Mouse (Mus musculus): Measurements from ENCODE around the gene Cdh5. TPM values are rescaled to one million over a fixed set of nuclear protein-coding genes. Genes with fewer than 3 reads are reported as not detected.

The Cdh5 gene
- polyA plus RNA-seq, 1 experiment from 2014 or later = 10.2 TPM

DNA sequence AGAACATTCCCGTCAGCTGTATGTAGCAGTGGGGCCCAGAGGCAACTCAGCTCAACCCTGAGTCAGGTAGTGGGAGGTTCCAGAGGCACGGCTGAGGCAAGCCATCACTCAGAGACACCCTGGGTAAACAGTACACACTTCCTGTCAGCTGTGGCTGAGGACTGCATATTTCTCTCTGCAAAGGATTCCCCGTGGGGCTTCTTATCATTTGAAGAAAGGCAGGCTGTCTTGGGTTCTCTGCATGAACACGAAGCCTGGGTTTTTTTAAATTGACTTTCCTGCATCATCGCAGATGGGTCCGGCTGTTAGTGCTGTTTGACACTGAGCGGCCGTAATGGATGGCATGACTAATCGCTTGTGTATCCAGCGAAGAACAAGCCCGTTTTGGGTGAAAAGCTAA is 90.1 kb downstream of the Cdh5 start:
- peak; percentile 30; the same call in 1 of the 2 replicates for ATAC-seq (ENCODE audit: low read depth)
- Histone ChIP-seq H3K4me1 (ENCODE audit: control insufficient read depth, low read depth, low read length) (no peaks in the 10 kb centered on the region), H3K36me3 (ENCODE audit: control insufficient read depth, insufficient read depth) (no peaks in the 10 kb centered on the region), H3K4me2 (ENCODE audit: low read depth, low read length) (no peak overlapping the region), H3K27me3 (ENCODE audit: control insufficient read depth, insufficient read depth, low read depth, low read length) (no peaks in the 10 kb centered on the region), H3K27ac (ENCODE audit: low read length) (no peak overlapping the region), H3K4me3 (ENCODE audit: low read depth, low read length) (no peak overlapping the region), H3K9ac (ENCODE audit: low read depth, low read length) (no peak overlapping the region), H3K9me3 (replicated peaks; ENCODE audit: control insufficient read depth, low read length) (no peaks in the 10 kb centered on the region)
- 28% methylated on average over 11 of the region's 11 CpGs for WGBS (ENCODE audit: insufficient replicate concordance)

Other genes with a start within 250 kb of the Cdh5 start
- gene Bean1, start 68.8 kb downstream of the Cdh5 start, polyA plus RNA-seq (2015; fragmentation: Nextera tagmentation; extraction: Ambion mirVana) = 0.05 TPM in 1 of 2 replicates, not detected in the other
- gene Tk2, start 146.9 kb downstream of the Cdh5 start, polyA plus RNA-seq (2015; fragmentation: Nextera tagmentation; extraction: Ambion mirVana) = 5.9 and 6.3 TPM in 2 replicates
- gene Cklf, start 149.2 kb downstream of the Cdh5 start, polyA plus RNA-seq (2015; fragmentation: Nextera tagmentation; extraction: Ambion mirVana) = 16.4 and 16.7 TPM in 2 replicates
- gene Cmtm2a, start 191.6 kb downstream of the Cdh5 start, polyA plus RNA-seq (2015; fragmentation: Nextera tagmentation; extraction: Ambion mirVana) = not detected in 2 replicates
- gene Gm45711, start 208.5 kb downstream of the Cdh5 start, polyA plus RNA-seq (2015; fragmentation: Nextera tagmentation; extraction: Ambion mirVana) = not detected in 2 replicates
- not detected in 2 replicates for gene Cmtm1, start 208.5 kb downstream of the Cdh5 start, polyA plus RNA-seq (2015; fragmentation: Nextera tagmentation; extraction: Ambion mirVana)
- not detected in 2 replicates for gene Gm11020, start 219.9 kb downstream of the Cdh5 start, polyA plus RNA-seq (2015; fragmentation: Nextera tagmentation; extraction: Ambion mirVana)
- gene Cmtm2b, start 220.6 kb downstream of the Cdh5 start, polyA plus RNA-seq (2015; fragmentation: Nextera tagmentation; extraction: Ambion mirVana) = not detected in 2 replicates
- gene Cmtm3, start 237.8 kb downstream of the Cdh5 start, polyA plus RNA-seq (2015; fragmentation: Nextera tagmentation; extraction: Ambion mirVana) = 17.6 and 18.9 TPM in 2 replicates